Mouse (Mus musculus) B cell, adult 2 months (primary cell): ENCODE results near the gene Eif5.
"Not testable (repeated sequence)": the region's sequence is repeated elsewhere in the genome, so short reads cannot be mapped to it uniquely, and the experiment has no call there.

Experiments used
- DNase-seq, 2 experiments: peaks; one replicate each; pipeline ENCODE4 v3.0.0; 2022

Gene Eif5

GRCm38 (mm10) chr12:111527643-111528281 lies 10.1 kb upstream of the Eif5 start:
- DNase-seq, result no peak

DNA sequence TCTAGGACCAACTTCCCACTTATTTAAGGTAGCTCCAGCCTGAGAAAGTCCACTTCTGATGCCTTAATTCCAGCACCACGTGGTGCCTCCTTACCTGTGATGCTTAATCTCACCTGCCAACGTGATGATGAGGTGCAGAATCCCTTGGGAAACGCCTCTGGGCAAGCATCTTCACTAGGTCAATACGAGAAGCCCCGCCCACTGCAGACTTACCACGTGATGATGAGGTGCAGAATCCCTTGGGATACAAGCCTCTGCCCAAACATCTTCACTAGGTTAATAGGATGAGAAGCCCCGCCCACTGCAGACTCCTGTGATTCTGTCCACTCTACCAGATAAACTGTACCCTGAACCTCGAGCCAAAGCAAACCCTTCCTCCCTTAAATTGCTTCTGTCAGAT lies 8.6 kb upstream of the Eif5 start:
- DNase-seq, result no peak

DNA sequence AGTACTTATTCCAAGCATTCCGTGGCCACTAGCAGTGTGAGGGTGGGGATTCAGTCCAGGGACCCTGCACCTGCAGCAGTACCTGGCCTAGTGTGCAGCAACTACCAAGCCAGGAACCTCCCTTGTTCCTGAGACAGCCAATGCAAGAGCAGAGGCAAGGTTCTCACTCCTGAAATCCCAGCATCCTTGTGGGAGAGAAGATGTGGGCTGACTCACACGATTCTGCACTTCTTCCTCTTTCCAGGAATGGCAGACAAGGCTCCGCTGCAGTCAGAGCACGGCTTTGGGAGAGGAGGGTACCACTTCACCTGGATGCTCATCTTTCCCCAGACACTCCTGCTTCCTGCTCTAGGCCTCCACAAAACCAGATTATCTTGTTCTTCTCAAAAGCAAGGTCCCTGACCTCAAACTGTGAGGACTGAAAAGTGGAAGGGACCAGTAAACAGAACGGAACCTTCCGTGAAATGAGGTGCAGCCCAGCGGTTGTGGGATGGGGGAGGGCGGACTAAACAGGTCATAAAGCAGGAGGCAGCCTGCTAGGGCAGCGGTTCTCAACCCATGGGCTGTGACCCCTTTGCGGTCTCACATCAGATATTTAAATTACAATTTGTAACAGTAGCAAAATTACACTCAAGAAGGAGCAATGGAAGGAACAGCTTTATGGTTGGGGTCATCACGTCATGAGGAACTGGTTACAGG lies 4.6 kb upstream of the Eif5 start:
- no peak for DNase-seq

- no peak for DNase-seq
These were observed 2.5 kb upstream of the Eif5 start for GRCm38 (mm10) chr12:111535281-111535680.

DNA sequence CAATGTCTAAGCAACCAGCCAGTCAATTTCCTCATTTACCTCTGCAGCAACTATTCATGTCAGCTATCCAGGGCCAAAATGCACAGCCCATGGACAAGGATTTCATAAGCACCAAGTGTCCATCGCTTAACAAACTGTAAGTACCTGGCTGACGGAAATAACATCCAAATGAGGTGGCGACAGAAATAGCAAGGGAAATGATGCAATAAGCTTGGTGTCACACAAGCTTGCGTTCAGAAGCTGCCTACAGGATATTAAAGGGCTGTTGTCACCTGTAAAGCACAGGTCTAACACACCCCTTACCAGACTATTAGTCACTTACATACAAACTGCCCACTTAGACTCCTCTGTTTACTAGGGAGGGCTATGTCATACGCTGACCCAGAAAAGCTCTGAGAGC lies 2.1 kb upstream of the Eif5 start:
- peak; percentile 23 to 31 for DNase-seq

DNA sequence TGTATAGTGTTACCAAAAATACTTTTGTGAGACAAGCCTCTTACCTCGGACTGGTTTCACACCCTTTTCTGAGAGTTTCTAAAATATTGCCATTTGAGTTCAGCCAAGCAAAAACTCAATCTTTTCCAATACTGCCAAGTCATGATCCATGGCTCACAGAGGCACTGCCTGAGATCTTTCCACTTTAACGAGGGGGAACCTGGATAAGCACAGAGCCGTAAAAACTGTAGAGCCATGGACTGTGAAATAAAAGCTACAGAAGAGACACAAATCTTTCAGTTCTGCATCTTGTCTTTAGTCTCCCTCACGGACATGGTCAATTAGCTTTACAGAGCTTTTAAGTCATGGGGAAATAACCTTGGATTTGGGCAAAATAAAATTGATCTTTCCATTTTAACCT lies 1.1 kb upstream of the Eif5 start:
- DNase-seq, result no peak

DNA sequence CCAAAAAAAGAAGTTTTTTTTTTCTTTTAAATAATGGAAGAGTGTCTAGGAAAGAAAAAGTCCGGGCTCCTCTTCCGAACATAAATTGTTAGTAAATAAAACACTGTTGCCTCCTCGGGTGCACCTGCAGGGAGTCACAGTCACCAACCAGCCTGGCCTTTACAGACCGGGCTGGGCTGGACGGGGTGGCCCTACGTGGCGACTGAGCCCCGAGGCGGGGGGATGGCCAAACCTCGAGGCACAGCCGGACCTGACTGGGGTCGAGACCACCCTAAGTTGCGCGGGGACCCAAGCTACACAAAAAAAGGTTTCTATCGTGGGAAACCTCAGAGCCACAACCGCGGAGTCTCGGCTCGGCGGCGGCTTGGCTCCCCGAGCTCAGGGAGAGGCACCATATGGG lies 475 bp upstream of the Eif5 start:
- DNase-seq, result no peak

DNA sequence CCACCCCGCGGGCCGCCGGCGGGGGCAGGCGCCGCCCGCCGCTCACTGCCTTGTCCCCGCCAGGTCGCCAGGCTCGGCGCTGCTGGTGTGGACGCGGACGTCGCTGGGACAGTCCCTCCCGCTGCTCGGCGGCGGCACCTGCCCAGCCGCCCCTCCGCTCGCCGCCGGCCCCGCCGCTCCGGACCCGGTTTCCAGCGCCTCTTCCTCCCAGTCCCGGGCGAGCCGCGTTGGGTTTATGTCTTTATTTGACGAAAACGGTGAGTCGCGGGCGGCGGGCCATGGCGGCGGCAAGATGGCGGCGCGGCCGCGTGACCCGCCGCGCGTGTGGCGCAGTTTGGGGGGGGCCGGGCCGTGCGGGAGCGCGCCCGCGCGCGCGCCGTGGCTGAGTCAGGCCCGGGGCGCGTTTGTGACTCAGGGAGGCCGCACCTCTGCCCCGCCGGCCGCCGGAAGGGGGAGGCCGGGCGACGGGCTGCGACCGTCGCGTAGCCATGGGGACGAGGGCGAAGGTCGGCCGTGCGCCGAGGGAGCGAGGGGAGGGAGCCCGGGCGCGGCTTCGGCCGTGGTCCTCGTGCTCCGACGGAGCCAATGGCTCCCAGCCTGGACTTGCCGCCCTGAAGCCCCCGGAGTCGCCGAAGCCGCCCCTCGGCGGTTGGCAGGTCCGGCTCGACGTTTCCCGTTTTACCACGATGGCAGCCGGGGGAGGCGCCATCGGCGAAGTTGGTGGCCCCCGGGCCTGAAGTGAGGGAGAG lies 650 bp downstream of the Eif5 start:
- peak; percentile 85 to 89 for DNase-seq

DNA sequence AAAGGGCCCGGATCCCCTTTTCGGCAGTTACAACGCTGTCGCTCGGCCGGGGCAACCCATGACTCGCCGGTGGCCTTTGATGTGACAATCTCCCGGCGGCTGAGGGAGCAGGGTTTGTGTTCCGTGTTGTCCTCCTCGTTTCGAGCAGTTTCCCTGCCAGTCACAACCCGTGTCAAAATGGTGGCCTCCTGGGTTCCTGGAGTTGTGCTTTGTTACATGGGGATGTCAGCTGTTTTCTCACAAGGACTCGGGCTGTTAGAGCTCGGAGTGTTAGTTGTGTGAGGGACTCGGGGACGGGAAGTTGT lies 1.2 kb downstream of the Eif5 start:
- no peak for DNase-seq

- no peak for DNase-seq
These were observed 9.3 kb downstream of the Eif5 start for GRCm38 (mm10) chr12:111547070-111547469.

- peak; percentile 37 for DNase-seq
These were observed 10.9 kb downstream of the Eif5 start for GRCm38 (mm10) chr12:111548555-111549289.

DNA sequence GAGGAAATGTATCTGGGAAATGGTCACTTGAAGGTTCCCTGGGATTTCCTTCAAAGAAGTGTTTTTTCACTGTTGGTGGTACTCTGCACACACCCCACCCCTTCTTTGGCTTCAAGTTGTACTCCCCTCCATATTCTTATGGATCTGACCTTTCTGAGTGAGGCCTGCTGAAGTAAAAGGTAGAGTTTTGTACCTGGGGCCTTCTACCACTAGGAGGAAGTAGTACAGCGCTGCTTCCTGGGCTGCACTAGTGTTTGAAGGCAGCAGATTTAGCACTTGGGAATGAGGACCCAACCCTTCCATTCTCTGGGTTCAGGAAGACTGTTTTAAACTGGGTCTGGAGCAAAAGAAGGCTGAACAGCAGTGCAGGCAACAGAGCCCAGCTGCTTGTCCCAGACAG lies 12.9 kb downstream of the Eif5 start:
- no peak for DNase-seq

- no peak for DNase-seq
These were observed 14.5 kb downstream of the Eif5 start for GRCm38 (mm10) chr12:111552342-111552741.

GRCm38 (mm10) chr12:111555357-111555756 lies 17.5 kb downstream of the Eif5 start:
- no peak for DNase-seq

GRCm38 (mm10) chr12:111555893-111556292 lies 18.1 kb downstream of the Eif5 start:
- not testable (repeated sequence) for DNase-seq

DNA sequence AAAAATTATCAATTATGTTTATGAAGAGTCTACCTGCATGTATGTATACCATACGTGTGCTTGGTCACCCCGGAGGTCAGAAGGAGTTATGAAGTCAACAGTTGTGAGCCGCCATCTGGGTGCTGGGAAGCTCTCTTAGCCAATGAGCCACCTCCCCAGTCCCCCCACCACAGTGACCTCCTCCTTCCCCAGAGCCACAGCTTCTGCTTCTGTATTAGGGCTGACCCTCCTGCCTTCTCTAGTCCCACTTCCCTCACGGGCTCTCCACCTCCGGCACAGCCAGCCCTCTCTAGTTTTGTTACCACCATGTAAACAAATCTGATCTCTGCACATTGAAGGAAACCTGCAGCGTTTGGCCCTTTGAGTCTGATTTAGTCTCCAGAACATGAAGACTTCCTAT lies 19.7 kb downstream of the Eif5 start:
- DNase-seq, result no peak

- DNase-seq, result no peak
These were observed 20.8 kb downstream of the Eif5 start for GRCm38 (mm10) chr12:111558655-111559054.

- DNase-seq, result peak; percentile 61 to 62
These were observed 21.9 kb downstream of the Eif5 start for GRCm38 (mm10) chr12:111559647-111560258.

- no peak for DNase-seq
These were observed 22.5 kb downstream of the Eif5 start for GRCm38 (mm10) chr12:111560286-111560685.

- DNase-seq, result no peak
These were observed 24.5 kb downstream of the Eif5 start for GRCm38 (mm10) chr12:111562276-111562814.

- no peak for DNase-seq
These were observed 25.3 kb downstream of the Eif5 start for GRCm38 (mm10) chr12:111563076-111563629.

DNA sequence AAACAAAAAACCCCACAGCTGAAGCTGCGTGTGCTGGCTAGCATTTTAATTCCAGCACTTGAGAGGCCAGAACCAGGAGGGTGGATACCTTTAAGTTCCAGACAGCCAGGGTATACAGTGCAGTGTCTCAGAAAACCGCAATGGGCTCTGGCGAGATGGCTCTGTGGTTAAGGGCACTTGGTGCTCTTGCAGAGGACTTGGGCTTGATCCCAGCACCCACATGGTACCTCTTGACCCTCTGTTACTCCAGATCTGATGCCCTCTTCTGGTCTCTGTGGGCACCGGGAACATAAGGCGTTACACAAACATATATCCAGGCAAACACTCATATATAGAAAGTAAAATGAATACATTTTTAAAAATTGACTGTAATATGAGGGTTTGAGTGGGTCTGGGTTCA lies 27.5 kb downstream of the Eif5 start:
- no peak for DNase-seq
